ENCODE assay signal across 13 mouse cellular contexts in genomic region chr14:120416886-120417285, GRCm38 (mm10).
DNase-seq lines count a peak whose midpoint lies in the region; ATAC-seq and TF ChIP-seq lines count a peak whose summit lies in the region.
"Had no signal": no experiment of that assay in that cellular context is flagged by ENCODE, and none has a peak within 500 bp of the region (broad histone marks: within the 10 kb centered on the region; RNA-seq: fewer than 3 reads in every experiment).

No protein-coding gene starts in this region.

- peak; percentile 57; the same call in 1 of the 2 replicates for ATAC-seq in intestine, embryonic 15.5 days
- no peak for ATAC-seq in intestine, postnatal 0 days
- ATAC-seq in lung, embryonic 16.5 days (ENCODE audit: low read depth) = peak; percentile 95
- ATAC-seq in limb, embryonic 15.5 days (ENCODE audit: insufficient number of reproducible peaks, low FRiP score, low TSS enrichment, low read depth) = 0 out of 2 replicates have a peak, but pooled peaks have one; percentile 52
- ATAC-seq: CD4-positive, CD25-positive, alpha-beta regulatory T cell, adult 4 months had no signal

- intact Hi-C loops in gastrocnemius, adult 2 months (cut with DNase I) = no loop called here

- 65% methylated on average over 9 of the region's 9 CpGs for WGBS in intestine, embryonic 15.5 days
- WGBS in intestine, postnatal 0 days = 66% methylated on average over 9 of the region's 9 CpGs
- 53% methylated on average over 9 of the region's 9 CpGs for WGBS in lung, embryonic 16.5 days
- 58% methylated on average over 9 of the region's 9 CpGs for WGBS in limb, embryonic 15.5 days

- H3K9ac ChIP-seq in intestine, embryonic 15.5 days = no peak overlapping the region
- H3K9ac ChIP-seq in intestine, postnatal 0 days (ENCODE audit: low read depth, low read length) = no peak overlapping the region
- no peak overlapping the region for H3K9ac ChIP-seq in lung, embryonic 16.5 days (ENCODE audit: low read length)
- no peak overlapping the region for H3K9ac ChIP-seq in limb, embryonic 15.5 days

- H3K4me1 ChIP-seq in intestine, embryonic 15.5 days (replicated peaks) = no peaks in the 10 kb centered on the region
- no peaks in the 10 kb centered on the region for H3K4me1 ChIP-seq in intestine, postnatal 0 days (replicated peaks; ENCODE audit: control insufficient read depth, insufficient read depth, low read length)
- H3K4me1 ChIP-seq in lung, embryonic 16.5 days (replicated peaks; ENCODE audit: control insufficient read depth, insufficient read depth, low read length) = peaks cover 12% of the 10 kb centered on the region
- 0 out of 2 replicates have a peak, but pooled peaks cover 2% of the 10 kb centered on the region for H3K4me1 ChIP-seq in limb, embryonic 15.5 days
- H3K4me1 ChIP-seq: heart, embryonic 10.5 days had no signal

- no peak overlapping the region for H3K4me3 ChIP-seq in intestine, embryonic 15.5 days (replicated peaks)
- H3K4me3 ChIP-seq in intestine, postnatal 0 days (ENCODE audit: low read depth, low read length) = no peak overlapping the region
- no peak overlapping the region for H3K4me3 ChIP-seq in lung, embryonic 16.5 days (ENCODE audit: low read length)
- H3K4me3 ChIP-seq in gastrocnemius, adult 2 months = no peak overlapping the region
- H3K4me3 ChIP-seq in limb, embryonic 15.5 days = no peak overlapping the region
- H3K4me3 ChIP-seq: heart, embryonic 10.5 days; megakaryocyte, embryonic 14.5 days; myocyte had no signal

- no peak overlapping the region for H3K4me2 ChIP-seq in intestine, embryonic 15.5 days (replicated peaks)
- H3K4me2 ChIP-seq in intestine, postnatal 0 days (replicated peaks; ENCODE audit: low read depth) = no peak overlapping the region
- H3K4me2 ChIP-seq in lung, embryonic 16.5 days (ENCODE audit: low read depth, low read length) = no peak overlapping the region
- H3K4me2 ChIP-seq in limb, embryonic 15.5 days = no peak overlapping the region

- no peak for TF ChIP-seq CTCF in intestine, postnatal 0 days (IDR thresholded peaks at IDR 0.05; ENCODE audit: low read depth)
- TF ChIP-seq CTCF in gastrocnemius, adult 2 months (IDR thresholded peaks at IDR 0.05) = no peak

- H3K36me3 ChIP-seq in intestine, embryonic 15.5 days = peaks cover 11% of the 10 kb centered on the region
- peaks cover 48% of the 10 kb centered on the region for H3K36me3 ChIP-seq in intestine, postnatal 0 days (ENCODE audit: control insufficient read depth, insufficient read depth)
- H3K36me3 ChIP-seq in lung, embryonic 16.5 days (ENCODE audit: control insufficient read depth, insufficient read depth, low read length) = peaks cover 22% of the 10 kb centered on the region
- H3K36me3 ChIP-seq in limb, embryonic 15.5 days = peaks cover 59% of the 10 kb centered on the region

- no peak overlapping the region for H3K27ac ChIP-seq in intestine, embryonic 15.5 days
- no peak overlapping the region for H3K27ac ChIP-seq in intestine, postnatal 0 days (ENCODE audit: low read depth, low read length)
- H3K27ac ChIP-seq in lung, embryonic 16.5 days (ENCODE audit: low read length) = peak overlapping the region; percentile 70
- peak overlapping the region; percentile 41 for H3K27ac ChIP-seq in gastrocnemius, adult 2 months
- H3K27ac ChIP-seq in limb, embryonic 15.5 days = 0 out of 2 replicates have a peak overlapping the region, but pooled peaks have one; percentile 27
- H3K27ac ChIP-seq: heart, embryonic 10.5 days had no signal

- H3K9me3 ChIP-seq in intestine, embryonic 15.5 days = no peaks in the 10 kb centered on the region
- no peaks in the 10 kb centered on the region for H3K9me3 ChIP-seq in intestine, postnatal 0 days (ENCODE audit: control insufficient read depth)
- H3K9me3 ChIP-seq in lung, embryonic 16.5 days (ENCODE audit: control insufficient read depth, low read length) = no peaks in the 10 kb centered on the region
- H3K9me3 ChIP-seq in limb, embryonic 15.5 days = no peaks in the 10 kb centered on the region
- H3K9me3 ChIP-seq: heart, embryonic 10.5 days; megakaryocyte, embryonic 14.5 days had no signal

- no peak for DNase-seq in lung, postnatal 14 days
- DNase-seq in gastrocnemius, adult 2 months = peak; percentile 72
- no peak for DNase-seq in thymus, postnatal 36 days
- DNase-seq: adrenal gland, postnatal 25 days; cerebellum, adult 11 months had no signal

- H3K27me3 ChIP-seq in intestine, embryonic 15.5 days (replicated peaks) = no peaks in the 10 kb centered on the region
- no peaks in the 10 kb centered on the region for H3K27me3 ChIP-seq in intestine, postnatal 0 days (replicated peaks; ENCODE audit: control insufficient read depth, insufficient read depth, low read length)
- no peaks in the 10 kb centered on the region for H3K27me3 ChIP-seq in lung, embryonic 16.5 days (ENCODE audit: control insufficient read depth, insufficient read depth, low read depth, low read length)
- H3K27me3 ChIP-seq in limb, embryonic 15.5 days = no peaks in the 10 kb centered on the region
- H3K27me3 ChIP-seq: megakaryocyte, embryonic 14.5 days had no signal

Comparison
In these comparisons a context has a peak if more than half of its experiments do, and no peak if none do; other contexts are left out.
1. H3K27ac ChIP-seq: peak in lung, embryonic 16.5 days (single experiment), gastrocnemius, adult 2 months (single experiment) and limb, embryonic 15.5 days (single experiment); none in intestine, embryonic 15.5 days (single experiment) and intestine, postnatal 0 days (single experiment).